Mouse (Mus musculus) stomach, embryonic 14.5 days (tissue): Measurements from ENCODE around the gene Rpl6. TPM values are rescaled to one million over a fixed set of nuclear protein-coding genes. Genes with fewer than 3 reads are reported as not detected.

ENCODE experiments used
- ATAC-seq: fragments of 200-750 bp; cut with Nextera tagmentation; 2 replicates; pipeline ENCODE4 v1.8.0; 2017; ENCODE audit warnings: low read depth, moderate TSS enrichment; ENCODE audit not compliant: insufficient number of reproducible peaks, insufficient read depth, low FRiP score
- H3K27ac ChIP-seq: fragments of 300-500 bp; sonication (generic); 2 replicates; pipeline ENCODE4 v1.5.1; 2014; ENCODE audit warnings: mild to moderate bottlenecking, low read length, moderate library complexity, mixed read lengths
- H3K27me3 ChIP-seq: fragments of 300-500 bp; sonication (generic); 2 replicates; pipeline ENCODE4 v1.6.1; 2014; ENCODE audit warnings: low read length, control low read depth, mixed read lengths; ENCODE audit not compliant: control insufficient read depth, insufficient read depth
- H3K36me3 ChIP-seq: fragments of 300-500 bp; sonication (generic); 2 replicates; pipeline ENCODE4 v1.6.1; 2014; ENCODE audit warnings: mild to moderate bottlenecking, control low read depth, low read length, moderate library complexity, mixed read lengths; ENCODE audit not compliant: control insufficient read depth, insufficient read depth
- H3K4me1 ChIP-seq: fragments of 300-500 bp; sonication (generic); 2 replicates; pipeline ENCODE4 v1.6.1; 2014; ENCODE audit warnings: low read length, control low read depth, mixed read lengths; ENCODE audit not compliant: control insufficient read depth, insufficient read depth
- H3K4me2 ChIP-seq: fragments of 300-500 bp; sonication (generic); replicated peaks from 2 replicates; pipeline ENCODE4 v1.6.1; 2014; ENCODE audit warnings: low read depth, low read length, control low read depth
- H3K4me3 ChIP-seq: fragments of 300-500 bp; sonication (generic); 2 replicates; pipeline ENCODE4 v1.5.1; 2014; ENCODE audit warnings: low read depth, low read length, control low read depth
- H3K9ac ChIP-seq: fragments of 300-500 bp; sonication (generic); replicated peaks from 2 replicates; pipeline ENCODE4 v1.6.1; 2014; ENCODE audit warnings: low read depth, mild to moderate bottlenecking, control low read depth, low read length, moderate library complexity, mixed read lengths
- H3K9me3 ChIP-seq: fragments of 300-500 bp; sonication (generic); 2 replicates; pipeline ENCODE4 v1.6.1; 2016; ENCODE audit warnings: low read depth, low read length, control low read depth; ENCODE audit not compliant: control insufficient read depth
- WGBS: fragments of 180-500 bp; shearing (Covaris S2); extraction: QIAGEN DNeasy Blood & Tissue Kit; methylation state at CpG from one replicate; pipeline ENCODE4 v1.1.7; 2014; 5-methylcytosine and 5-hydroxymethylcytosine counted together
- polyA plus RNA-seq: library from polyadenylated mRNA; unstranded; fragments of >200 nt; fragmentation: Nextera tagmentation; extraction: Ambion mirVana; gene quantifications from 2 replicates; pipeline ENCODE4 v1.2.1, GENCODE M21; 2014

Rpl6 gene
- polyA plus RNA-seq, 1 experiment from 2014 or later = 726 TPM

DNA sequence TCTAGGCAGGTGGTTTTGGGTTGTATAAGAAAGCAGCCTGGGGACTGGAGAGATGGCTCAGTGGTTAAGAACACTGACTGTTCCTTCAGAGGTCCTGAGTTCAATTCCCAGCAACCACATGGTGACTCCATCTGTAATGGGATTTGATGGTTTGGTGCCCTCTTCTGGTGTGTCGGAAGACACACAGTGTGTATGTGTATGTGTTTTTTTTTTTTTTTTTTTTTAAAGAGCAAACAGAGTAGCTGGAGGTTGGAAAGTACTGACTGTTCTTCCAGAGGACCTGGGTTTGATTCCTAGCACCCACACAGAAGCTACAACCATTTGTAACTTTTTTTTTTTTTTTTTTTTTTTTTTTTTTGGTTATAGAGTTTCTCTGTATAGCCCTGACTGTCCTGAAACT lies 28.5 kb downstream of the Rpl6 start:
- H3K27me3 ChIP-seq = no peaks in the 10 kb centered on the region
- H3K9ac ChIP-seq = no peak overlapping the region
- no peak overlapping the region for H3K4me3 ChIP-seq
- no peak overlapping the region for H3K4me2 ChIP-seq
- H3K27ac ChIP-seq = no peak overlapping the region
- no peak for ATAC-seq
- WGBS = 100% methylated on average over 1 of the region's 1 CpGs
- H3K36me3 ChIP-seq = no peaks in the 10 kb centered on the region
- H3K4me1 ChIP-seq = no peaks in the 10 kb centered on the region
- no peaks in the 10 kb centered on the region; the same call in 1 of the 2 replicates for H3K9me3 ChIP-seq

DNA sequence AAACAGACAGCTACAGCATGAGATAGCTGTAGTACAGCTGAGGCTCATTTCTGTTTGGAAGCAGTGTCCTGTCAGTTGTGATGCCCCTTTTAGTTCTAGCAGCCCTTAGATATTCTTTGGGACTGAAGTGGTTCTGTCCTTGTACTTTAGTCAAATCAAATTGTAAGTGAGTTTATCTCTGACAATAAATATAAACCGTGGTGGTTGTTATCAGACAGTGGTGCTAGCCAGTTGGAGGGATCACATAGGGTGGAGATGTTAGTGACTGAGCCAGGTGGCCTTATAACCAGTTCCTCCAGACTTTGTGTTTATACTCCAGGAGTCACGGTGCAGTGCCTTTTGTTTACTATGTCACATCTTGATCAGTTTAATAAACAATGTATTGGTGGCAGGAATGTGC lies 29.4 kb downstream of the Rpl6 start:
- Histone ChIP-seq H3K27me3 (no peaks in the 10 kb centered on the region), H3K4me3 (no peak overlapping the region), H3K36me3 (no peaks in the 10 kb centered on the region), H3K4me1 (no peaks in the 10 kb centered on the region), H3K9me3 (no peaks in the 10 kb centered on the region; the same call in 1 of the 2 replicates), H3K9ac (no peak overlapping the region), H3K4me2 (no peak overlapping the region), H3K27ac (no peak overlapping the region)
- WGBS = 60% methylated on average over 2 of the region's 2 CpGs
- no peak for ATAC-seq

DNA sequence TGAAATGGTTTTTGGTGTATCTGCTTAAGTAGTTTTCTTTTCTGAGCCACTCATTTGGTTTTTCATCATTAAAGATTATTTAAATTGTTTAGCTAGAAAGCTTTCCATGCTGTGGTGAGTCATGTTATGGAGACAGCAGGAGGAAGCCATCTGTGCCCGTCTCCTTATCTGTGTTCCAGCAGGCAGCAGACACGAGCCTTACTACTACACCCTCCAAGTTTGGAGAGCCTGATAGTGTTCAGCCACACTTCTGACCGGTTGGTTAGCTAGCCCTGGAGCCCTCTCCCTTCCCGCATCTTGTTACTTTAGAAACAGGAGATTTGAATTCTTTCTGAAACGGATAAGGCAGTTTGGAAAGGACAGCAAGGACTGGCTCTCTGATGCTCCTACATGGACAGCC lies 31.9 kb downstream of the Rpl6 start:
- no peak overlapping the region for H3K27ac ChIP-seq
- peak; percentile 77; the same call in 1 of the 2 replicates for ATAC-seq

DNA sequence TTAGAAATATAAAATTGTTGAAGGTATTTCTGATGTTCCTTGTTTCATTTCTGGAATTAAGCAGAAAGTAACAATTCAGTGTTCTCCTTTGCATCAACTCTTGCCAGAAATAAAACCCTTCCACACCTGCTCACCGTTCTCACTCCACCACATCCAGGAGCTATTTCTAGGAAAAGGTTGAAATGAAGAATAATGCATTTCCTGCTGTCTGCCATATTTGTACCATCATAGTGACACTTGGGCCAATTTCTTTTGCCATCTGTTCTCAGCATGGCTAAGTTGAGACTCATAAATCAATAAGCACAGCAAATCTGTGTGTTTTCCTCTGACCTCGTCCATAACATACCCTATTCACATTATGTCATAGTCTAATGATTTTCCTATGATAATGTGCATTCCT lies 33.9 kb downstream of the Rpl6 start:
- Histone ChIP-seq H3K27ac (no peak overlapping the region), H3K9me3 (no peaks in the 10 kb centered on the region; the same call in 1 of the 2 replicates), H3K4me2 (no peak overlapping the region), H3K27me3 (no peaks in the 10 kb centered on the region), H3K4me3 (no peak overlapping the region), H3K4me1 (no peaks in the 10 kb centered on the region), H3K36me3 (no peaks in the 10 kb centered on the region), H3K9ac (no peak overlapping the region)
- ATAC-seq = no peak
- WGBS = 64% methylated on average over 2 of the region's 2 CpGs

More for the DNA sequence above, 31.9 kb downstream of the Rpl6 start:
- H3K4me1 ChIP-seq = no peaks in the 10 kb centered on the region
- no peak overlapping the region for H3K4me2 ChIP-seq
- no peaks in the 10 kb centered on the region for H3K36me3 ChIP-seq
- 70% methylated on average over 5 of the region's 5 CpGs for WGBS
- H3K4me3 ChIP-seq = no peak overlapping the region
- H3K9me3 ChIP-seq = no peaks in the 10 kb centered on the region; the same call in 1 of the 2 replicates
- H3K9ac ChIP-seq = no peak overlapping the region
- no peaks in the 10 kb centered on the region for H3K27me3 ChIP-seq

- no peaks in the 10 kb centered on the region for H3K36me3 ChIP-seq
- H3K4me1 ChIP-seq = no peaks in the 10 kb centered on the region
- H3K4me3 ChIP-seq = no peak overlapping the region
- H3K9ac ChIP-seq = no peak overlapping the region
- no peak overlapping the region for H3K4me2 ChIP-seq
- H3K27me3 ChIP-seq = no peaks in the 10 kb centered on the region
- no peak for ATAC-seq
- no peak overlapping the region for H3K27ac ChIP-seq
- WGBS = 75% methylated on average over 5 of the region's 5 CpGs
- H3K9me3 ChIP-seq = no peaks in the 10 kb centered on the region; the same call in 1 of the 2 replicates
These were observed 35.6 kb downstream of the Rpl6 start for GRCm38 (mm10) chr5:121239846-121240245.

DNA sequence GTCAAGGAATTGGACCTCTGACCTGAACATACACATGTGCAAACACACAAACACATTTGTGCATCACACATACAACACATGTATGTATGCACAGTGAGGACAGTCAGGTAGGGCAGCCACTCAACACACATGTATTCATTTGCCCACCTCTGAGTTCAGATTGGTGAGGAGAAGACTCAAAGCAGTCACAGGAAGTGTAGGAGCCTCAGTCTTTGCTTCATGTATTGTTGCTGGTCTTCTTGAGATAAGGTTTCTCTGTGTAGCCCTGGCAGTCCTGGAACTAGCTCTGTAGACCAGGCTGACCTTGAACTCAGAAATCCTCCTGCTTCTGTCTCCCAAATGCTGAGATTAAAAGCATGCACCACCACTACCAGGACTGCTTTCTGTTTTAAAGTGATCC lies 36.9 kb downstream of the Rpl6 start:
- no peak overlapping the region for H3K9ac ChIP-seq
- no peaks in the 10 kb centered on the region for H3K4me1 ChIP-seq
- no peak for ATAC-seq

DNA sequence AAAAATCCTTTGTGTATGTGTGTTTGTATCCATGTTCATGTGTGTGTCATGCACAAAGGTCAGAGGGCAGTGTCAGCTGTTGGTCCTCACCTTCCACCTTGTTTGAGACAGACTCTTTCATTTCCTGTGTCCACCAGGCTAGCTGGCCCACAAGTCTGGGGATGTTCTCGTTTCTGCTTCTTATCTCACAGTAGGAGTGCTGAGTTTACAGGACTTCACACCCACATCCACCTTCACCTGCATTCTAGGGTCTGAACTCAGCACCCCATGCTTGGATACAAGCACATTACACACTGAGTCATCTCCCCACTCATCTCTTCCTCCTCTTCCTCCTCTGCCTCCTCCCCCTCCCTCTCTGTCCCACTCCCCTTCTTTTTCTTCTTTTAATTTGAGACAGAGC lies 38.0 kb downstream of the Rpl6 start:
- Histone ChIP-seq H3K27ac (no peak overlapping the region), H3K4me1 (no peaks in the 10 kb centered on the region), H3K27me3 (no peaks in the 10 kb centered on the region), H3K9me3 (no peaks in the 10 kb centered on the region), H3K4me3 (no peak overlapping the region), H3K4me2 (no peak overlapping the region), H3K36me3 (no peaks in the 10 kb centered on the region), H3K9ac (no peak overlapping the region)
- no peak for ATAC-seq
- WGBS = 50% methylated on average over 1 of the region's 1 CpGs

More for the DNA sequence above, 36.9 kb downstream of the Rpl6 start:
- Histone ChIP-seq H3K27me3 (no peaks in the 10 kb centered on the region), H3K9me3 (no peaks in the 10 kb centered on the region), H3K4me3 (no peak overlapping the region), H3K36me3 (no peaks in the 10 kb centered on the region), H3K27ac (no peak overlapping the region), H3K4me2 (no peak overlapping the region)

DNA sequence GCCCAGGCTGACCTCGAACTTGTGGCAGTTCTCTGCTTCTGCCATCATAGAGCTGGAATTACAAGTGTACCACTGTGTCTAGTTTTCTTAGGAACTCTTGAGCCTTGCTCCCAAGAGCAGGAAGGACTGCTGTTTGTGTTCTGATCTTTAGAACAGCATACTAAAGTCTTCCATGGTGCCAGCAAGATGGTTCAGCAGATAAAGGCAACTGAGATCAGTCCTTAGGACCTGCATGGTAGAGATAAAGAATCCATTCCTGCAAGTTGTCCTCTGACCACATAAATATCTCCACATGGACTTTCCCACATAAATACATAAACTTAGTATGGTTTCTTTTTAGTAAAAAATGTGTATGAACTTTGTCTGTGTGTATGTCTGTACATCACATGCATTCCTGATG lies 38.4 kb downstream of the Rpl6 start:
- H3K27ac ChIP-seq = no peak overlapping the region
- H3K4me1 ChIP-seq = no peaks in the 10 kb centered on the region
- no peak overlapping the region for H3K4me3 ChIP-seq
- H3K9ac ChIP-seq = no peak overlapping the region
- no peaks in the 10 kb centered on the region for H3K27me3 ChIP-seq
- no peak for ATAC-seq
- no peak overlapping the region for H3K4me2 ChIP-seq
- H3K36me3 ChIP-seq = no peaks in the 10 kb centered on the region
- H3K9me3 ChIP-seq = no peaks in the 10 kb centered on the region
- 93% methylated on average over 1 of the region's 1 CpGs for WGBS

- WGBS = 87% methylated on average over 1 of the region's 1 CpGs
- H3K4me3 ChIP-seq = no peak overlapping the region
- H3K36me3 ChIP-seq = no peaks in the 10 kb centered on the region
- H3K27ac ChIP-seq = no peak overlapping the region
- no peak for ATAC-seq
- H3K4me2 ChIP-seq = no peak overlapping the region
- H3K9ac ChIP-seq = no peak overlapping the region
- H3K4me1 ChIP-seq = no peaks in the 10 kb centered on the region
- H3K9me3 ChIP-seq = no peaks in the 10 kb centered on the region
- H3K27me3 ChIP-seq = no peaks in the 10 kb centered on the region
These were observed 39.5 kb downstream of the Rpl6 start for GRCm38 (mm10) chr5:121243676-121244364.
